Mouse (Mus musculus): ENCODE measurements around the gene Ms4a15.

Gene Ms4a15

GRCm38 (mm10) chr19:10993150-10993549, at the start of gene Ms4a15:
Gene Ms4a15, minus strand, starts transcription at chr19:10993250.
- no peak for DNase-seq

GRCm38 (mm10) chr19:11037570-11037969, 44.5 kb upstream of the Ms4a15 start:
- no peak for DNase-seq

- DNase-seq: no peak
Measured at GRCm38 (mm10) chr19:11022382-11022781, 29.3 kb upstream of the Ms4a15 start.

GRCm38 (mm10) chr19:11017891-11018290, 24.8 kb upstream of the Ms4a15 start, which contains the start of gene Ms4a18:
Gene Ms4a18, minus strand, starts transcription at chr19:11018031.
- no peak for DNase-seq

- no peak for DNase-seq
Measured at GRCm38 (mm10) chr19:11017251-11017650, 24.2 kb upstream of the Ms4a15 start.

GRCm38 (mm10) chr19:11015998-11016397, 22.9 kb upstream of the Ms4a15 start:
- no peak for DNase-seq

- DNase-seq: no peak
Measured at GRCm38 (mm10) chr19:11015468-11015867, 22.4 kb upstream of the Ms4a15 start.

- no peak for DNase-seq
Measured at GRCm38 (mm10) chr19:10991911-10992310, 1.1 kb downstream of the Ms4a15 start.

- no peak for DNase-seq
Measured at GRCm38 (mm10) chr19:10990751-10991150, 2.3 kb downstream of the Ms4a15 start.

GRCm38 (mm10) chr19:10988563-10988962, 4.5 kb downstream of the Ms4a15 start:
- DNase-seq: no peak

- DNase-seq: no peak
Measured at GRCm38 (mm10) chr19:10985889-10986288, 7.2 kb downstream of the Ms4a15 start.

- no peak for DNase-seq
Measured at GRCm38 (mm10) chr19:10984551-10984950, 8.5 kb downstream of the Ms4a15 start.

- peak; percentile 46 to 63 for DNase-seq
Measured at GRCm38 (mm10) chr19:10983146-10983545, 9.9 kb downstream of the Ms4a15 start.

- DNase-seq: no peak
Measured at GRCm38 (mm10) chr19:10980210-10980609, 12.8 kb downstream of the Ms4a15 start.

- peak; percentile 80 to 83 for DNase-seq
Measured at GRCm38 (mm10) chr19:10979184-10980168, 13.6 kb downstream of the Ms4a15 start.

- DNase-seq: peak in 1 of 2 experiments; percentile 16
Measured at GRCm38 (mm10) chr19:10976318-10976717, 16.7 kb downstream of the Ms4a15 start.

- DNase-seq: no peak
Measured at GRCm38 (mm10) chr19:10975187-10975586, 17.9 kb downstream of the Ms4a15 start.

- DNase-seq: no peak
Measured at GRCm38 (mm10) chr19:10974238-10974865, 18.7 kb downstream of the Ms4a15 start, which contains the start of gene Ms4a10. Gene Ms4a10, minus strand, starts transcription at chr19:10974670.

- DNase-seq: no peak
Measured at GRCm38 (mm10) chr19:10973187-10973586, 19.9 kb downstream of the Ms4a15 start.

- DNase-seq: no peak
Measured at GRCm38 (mm10) chr19:10972660-10973059, 20.4 kb downstream of the Ms4a15 start.

- DNase-seq: no peak
Measured at GRCm38 (mm10) chr19:10970457-10970856, 22.6 kb downstream of the Ms4a15 start.

GRCm38 (mm10) chr19:10968578-10968977, 24.5 kb downstream of the Ms4a15 start:
- no peak for DNase-seq

- no peak for DNase-seq
Measured at GRCm38 (mm10) chr19:10965721-10966120, 27.3 kb downstream of the Ms4a15 start.

- DNase-seq: no peak
Measured at GRCm38 (mm10) chr19:10959978-10960346, 33.1 kb downstream of the Ms4a15 start.

All from kidney, postnatal 25 days (tissue).